Mouse (Mus musculus): ENCODE results near the gene Ccdc80. TPM values are rescaled to one million over a fixed set of nuclear protein-coding genes. Genes with fewer than 3 reads are reported as not detected.

Gene Ccdc80
- polyA plus RNA-seq, 1 experiment = 3.8 TPM

GRCm38 (mm10) chr16:45079322-45079721 is 13.9 kb upstream of the Ccdc80 start:
- H3K27ac ChIP-seq (ENCODE audit: insufficient read depth, low read length) = no peak overlapping the region
- TF ChIP-seq POLR2A (IDR thresholded peaks at IDR 0.05; ENCODE audit: borderline replicate concordance, insufficient read depth, low read length) = no peak
- no peak for TF ChIP-seq CTCF (IDR thresholded peaks at IDR 0.05; ENCODE audit: borderline replicate concordance, insufficient read depth, low read depth, low read length)
- no peaks in the 10 kb centered on the region for H3K27me3 ChIP-seq (ENCODE audit: control insufficient read depth, insufficient read depth, low read length)
- no peaks in the 10 kb centered on the region for H3K4me1 ChIP-seq (ENCODE audit: control insufficient read depth, insufficient read depth, low read length)
- H3K4me3 ChIP-seq (replicated peaks; ENCODE audit: insufficient read depth, low read depth, low read length) = no peak overlapping the region
- WGBS = 22% methylated on average over 2 of the region's 2 CpGs
- no peak for DNase-seq

- no peak overlapping the region for H3K4me3 ChIP-seq (replicated peaks; ENCODE audit: insufficient read depth, low read depth, low read length)
- no peak for DNase-seq
- H3K4me1 ChIP-seq (ENCODE audit: control insufficient read depth, insufficient read depth, low read length) = no peaks in the 10 kb centered on the region
- TF ChIP-seq CTCF (IDR thresholded peaks at IDR 0.05; ENCODE audit: borderline replicate concordance, insufficient read depth, low read depth, low read length) = no peak
- TF ChIP-seq POLR2A (IDR thresholded peaks at IDR 0.05; ENCODE audit: borderline replicate concordance, insufficient read depth, low read length) = no peak
- H3K27ac ChIP-seq (ENCODE audit: insufficient read depth, low read length) = no peak overlapping the region
- H3K27me3 ChIP-seq (ENCODE audit: control insufficient read depth, insufficient read depth, low read length) = no peaks in the 10 kb centered on the region
- 78% methylated on average over 1 of the region's 1 CpGs for WGBS
Measured at GRCm38 (mm10) chr16:45088842-45089241, 4.4 kb upstream of the Ccdc80 start.

GRCm38 (mm10) chr16:45090005-45090404 is 3.2 kb upstream of the Ccdc80 start:
- Histone ChIP-seq H3K27ac (ENCODE audit: insufficient read depth, low read length) (no peak overlapping the region), H3K4me3 (replicated peaks; ENCODE audit: insufficient read depth, low read depth, low read length) (no peak overlapping the region), H3K4me1 (ENCODE audit: control insufficient read depth, insufficient read depth, low read length) (no peaks in the 10 kb centered on the region), H3K27me3 (ENCODE audit: control insufficient read depth, insufficient read depth, low read length) (no peaks in the 10 kb centered on the region)
- TF ChIP-seq POLR2A (IDR thresholded peaks at IDR 0.05; ENCODE audit: borderline replicate concordance, insufficient read depth, low read length) (no peak), CTCF (IDR thresholded peaks at IDR 0.05; ENCODE audit: borderline replicate concordance, insufficient read depth, low read depth, low read length) (peak; percentile 93)
- peak; percentile 61 to 72 for DNase-seq
- 14% methylated on average over 10 of the region's 10 CpGs for WGBS

GRCm38 (mm10) chr16:45094136-45094756 is 1.0 kb downstream of the Ccdc80 start:
- H3K4me1 ChIP-seq (ENCODE audit: control insufficient read depth, insufficient read depth, low read length) = no peaks in the 10 kb centered on the region
- 14% methylated on average over 9 of the region's 9 CpGs for WGBS
- H3K4me3 ChIP-seq (replicated peaks; ENCODE audit: insufficient read depth, low read depth, low read length) = no peak overlapping the region
- no peak overlapping the region for H3K27ac ChIP-seq (ENCODE audit: insufficient read depth, low read length)
- no peaks in the 10 kb centered on the region for H3K27me3 ChIP-seq (ENCODE audit: control insufficient read depth, insufficient read depth, low read length)
- TF ChIP-seq POLR2A (IDR thresholded peaks at IDR 0.05; ENCODE audit: borderline replicate concordance, insufficient read depth, low read length) = no peak
- no peak for TF ChIP-seq CTCF (IDR thresholded peaks at IDR 0.05; ENCODE audit: borderline replicate concordance, insufficient read depth, low read depth, low read length)
- no peak for DNase-seq

GRCm38 (mm10) chr16:45095030-45095429 is 1.8 kb downstream of the Ccdc80 start:
- TF ChIP-seq CTCF (IDR thresholded peaks at IDR 0.05; ENCODE audit: borderline replicate concordance, insufficient read depth, low read depth, low read length) (no peak), POLR2A (IDR thresholded peaks at IDR 0.05; ENCODE audit: borderline replicate concordance, insufficient read depth, low read length) (no peak)
- no peak overlapping the region for H3K4me3 ChIP-seq (replicated peaks; ENCODE audit: insufficient read depth, low read depth, low read length)
- no peaks in the 10 kb centered on the region for H3K27me3 ChIP-seq (ENCODE audit: control insufficient read depth, insufficient read depth, low read length)
- H3K4me1 ChIP-seq (ENCODE audit: control insufficient read depth, insufficient read depth, low read length) = no peaks in the 10 kb centered on the region
- no peak overlapping the region for H3K27ac ChIP-seq (ENCODE audit: insufficient read depth, low read length)
- no peak for DNase-seq
- WGBS = 93% methylated on average over 13 of the region's 13 CpGs

GRCm38 (mm10) chr16:45095561-45096482 is 2.6 kb downstream of the Ccdc80 start:
- 67% methylated on average over 26 of the region's 26 CpGs for WGBS
- DNase-seq = peak in 1 of 2 experiments; percentile 16
- Histone ChIP-seq H3K27me3 (ENCODE audit: control insufficient read depth, insufficient read depth, low read length) (no peaks in the 10 kb centered on the region), H3K4me3 (replicated peaks; ENCODE audit: insufficient read depth, low read depth, low read length) (peak overlapping the region; percentile 16), H3K4me1 (ENCODE audit: control insufficient read depth, insufficient read depth, low read length) (no peaks in the 10 kb centered on the region), H3K27ac (ENCODE audit: insufficient read depth, low read length) (no peak overlapping the region)
- TF ChIP-seq POLR2A (IDR thresholded peaks at IDR 0.05; ENCODE audit: borderline replicate concordance, insufficient read depth, low read length) = no peak
- TF ChIP-seq CTCF (IDR thresholded peaks at IDR 0.05; ENCODE audit: borderline replicate concordance, insufficient read depth, low read depth, low read length) = no peak

GRCm38 (mm10) chr16:45097467-45097866 is 4.3 kb downstream of the Ccdc80 start:
- Histone ChIP-seq H3K27me3 (ENCODE audit: control insufficient read depth, insufficient read depth, low read length) (no peaks in the 10 kb centered on the region), H3K27ac (ENCODE audit: insufficient read depth, low read length) (no peak overlapping the region), H3K4me1 (ENCODE audit: control insufficient read depth, insufficient read depth, low read length) (no peaks in the 10 kb centered on the region), H3K4me3 (replicated peaks; ENCODE audit: insufficient read depth, low read depth, low read length) (no peak overlapping the region)
- TF ChIP-seq POLR2A (IDR thresholded peaks at IDR 0.05; ENCODE audit: borderline replicate concordance, insufficient read depth, low read length) (no peak), CTCF (IDR thresholded peaks at IDR 0.05; ENCODE audit: borderline replicate concordance, insufficient read depth, low read depth, low read length) (no peak)
- DNase-seq = no peak
- 84% methylated on average over 2 of the region's 2 CpGs for WGBS

Data from cerebellum, adult 2 months (tissue).